Mouse (Mus musculus): Measurements from ENCODE around the gene Riox2. TPM values are rescaled to one million over a fixed set of nuclear protein-coding genes. Genes with fewer than 3 reads are reported as not detected.
"Not testable (repeated sequence)": the region's sequence is repeated elsewhere in the genome, so short reads cannot be mapped to it uniquely, and the experiment has no call there.

Gene Riox2
- polyA plus RNA-seq (2014; fragmentation: Nextera tagmentation; extraction: Ambion mirVana): 30.7 and 31.1 TPM in 2 replicates

GRCm38 (mm10) chr16:59471637-59472278, at the start of gene Riox2:
TSS of gene Riox2 (plus strand) at chr16:59471775.
- Histone ChIP-seq H3K9me3 (ENCODE audit: control insufficient read depth, low read length) (no peaks in the 10 kb centered on the region), H3K27ac (ENCODE audit: low read depth, low read length) (no peak within 1 kb of the TSS), H3K36me3 (ENCODE audit: control insufficient read depth, insufficient read depth, low read length) (no peaks in the 10 kb centered on the region)

GRCm38 (mm10) chr16:59427960-59428359, 43.6 kb upstream of the Riox2 start:
- Histone ChIP-seq H3K27me3 (ENCODE audit: control insufficient read depth, insufficient read depth, low read length) (no peaks in the 10 kb centered on the region), H3K4me2 (ENCODE audit: low read depth, low read length, severe bottlenecking) (no peak overlapping the region), H3K36me3 (ENCODE audit: control insufficient read depth, insufficient read depth, low read length) (no peaks in the 10 kb centered on the region), H3K27ac (ENCODE audit: low read depth, low read length) (no peak overlapping the region), H3K4me3 (ENCODE audit: low read depth, low read length) (no peak overlapping the region), H3K9ac (ENCODE audit: low read length) (no peak overlapping the region), H3K4me1 (replicated peaks; ENCODE audit: control insufficient read depth, insufficient read depth, low read length) (no peaks in the 10 kb centered on the region), H3K9me3 (ENCODE audit: control insufficient read depth, low read length) (no peaks in the 10 kb centered on the region)
- no peak for DNase-seq (ENCODE audit: low spot score)
- no peak for ATAC-seq (replicated peaks; ENCODE audit: low FRiP score)
- WGBS: 81% methylated on average over 7 of the region's 7 CpGs

More at GRCm38 (mm10) chr16:59471637-59472278, at the start of gene Riox2:
- DNase-seq (ENCODE audit: low spot score) (peak; percentile 91), ATAC-seq (replicated peaks; ENCODE audit: low FRiP score) (peak; percentile 97)
- peak within 1 kb of the TSS; percentile 55 for H3K4me3 ChIP-seq (ENCODE audit: low read depth, low read length)
- H3K4me1 ChIP-seq (replicated peaks; ENCODE audit: control insufficient read depth, insufficient read depth, low read length): no peaks in the 10 kb centered on the region
- H3K4me2 ChIP-seq (ENCODE audit: low read depth, low read length, severe bottlenecking): peak within 1 kb of the TSS; percentile 65
- peak within 1 kb of the TSS; percentile 60 for H3K9ac ChIP-seq (ENCODE audit: low read length)
- 1% methylated on average over 55 of the region's 56 CpGs for WGBS
- H3K27me3 ChIP-seq (ENCODE audit: control insufficient read depth, insufficient read depth, low read length): no peaks in the 10 kb centered on the region

GRCm38 (mm10) chr16:59433181-59433580, 38.4 kb upstream of the Riox2 start:
- Histone ChIP-seq H3K4me3 (ENCODE audit: low read depth, low read length) (no peak overlapping the region), H3K27ac (ENCODE audit: low read depth, low read length) (no peak overlapping the region), H3K27me3 (ENCODE audit: control insufficient read depth, insufficient read depth, low read length) (no peaks in the 10 kb centered on the region), H3K4me1 (replicated peaks; ENCODE audit: control insufficient read depth, insufficient read depth, low read length) (no peaks in the 10 kb centered on the region), H3K4me2 (ENCODE audit: low read depth, low read length, severe bottlenecking) (no peak overlapping the region), H3K9me3 (ENCODE audit: control insufficient read depth, low read length) (no peaks in the 10 kb centered on the region), H3K36me3 (ENCODE audit: control insufficient read depth, insufficient read depth, low read length) (no peaks in the 10 kb centered on the region), H3K9ac (ENCODE audit: low read length) (no peak overlapping the region)
- DNase-seq (ENCODE audit: low spot score): no peak
- no peak for ATAC-seq (replicated peaks; ENCODE audit: low FRiP score)
- WGBS: 79% methylated on average over 11 of the region's 11 CpGs

GRCm38 (mm10) chr16:59444880-59445559, 26.6 kb upstream of the Riox2 start:
- Histone ChIP-seq H3K4me1 (replicated peaks; ENCODE audit: control insufficient read depth, insufficient read depth, low read length) (no peaks in the 10 kb centered on the region), H3K27me3 (ENCODE audit: control insufficient read depth, insufficient read depth, low read length) (no peaks in the 10 kb centered on the region), H3K4me2 (ENCODE audit: low read depth, low read length, severe bottlenecking) (no peak overlapping the region), H3K36me3 (ENCODE audit: control insufficient read depth, insufficient read depth, low read length) (no peaks in the 10 kb centered on the region), H3K9me3 (ENCODE audit: control insufficient read depth, low read length) (no peaks in the 10 kb centered on the region), H3K4me3 (ENCODE audit: low read depth, low read length) (no peak overlapping the region), H3K27ac (ENCODE audit: low read depth, low read length) (no peak overlapping the region), H3K9ac (ENCODE audit: low read length) (no peak overlapping the region)
- DNase-seq (ENCODE audit: low spot score): no peak
- WGBS: 91% methylated on average over 7 of the region's 7 CpGs
- ATAC-seq (replicated peaks; ENCODE audit: low FRiP score): no peak

GRCm38 (mm10) chr16:59448181-59448580, 23.4 kb upstream of the Riox2 start:
- H3K9ac ChIP-seq (ENCODE audit: low read length): no peak overlapping the region
- no peaks in the 10 kb centered on the region for H3K27me3 ChIP-seq (ENCODE audit: control insufficient read depth, insufficient read depth, low read length)
- H3K36me3 ChIP-seq (ENCODE audit: control insufficient read depth, insufficient read depth, low read length): no peaks in the 10 kb centered on the region
- no peaks in the 10 kb centered on the region for H3K4me1 ChIP-seq (replicated peaks; ENCODE audit: control insufficient read depth, insufficient read depth, low read length)
- ATAC-seq (replicated peaks; ENCODE audit: low FRiP score) (no peak), DNase-seq (ENCODE audit: low spot score) (no peak)
- H3K4me2 ChIP-seq (ENCODE audit: low read depth, low read length, severe bottlenecking): no peak overlapping the region
- H3K9me3 ChIP-seq (ENCODE audit: control insufficient read depth, low read length): no peaks in the 10 kb centered on the region
- H3K27ac ChIP-seq (ENCODE audit: low read depth, low read length): no peak overlapping the region
- 74% methylated on average over 1 of the region's 1 CpGs for WGBS
- H3K4me3 ChIP-seq (ENCODE audit: low read depth, low read length): no peak overlapping the region

- DNase-seq (ENCODE audit: low spot score): no peak
- H3K4me1 ChIP-seq (replicated peaks; ENCODE audit: control insufficient read depth, insufficient read depth, low read length): no peaks in the 10 kb centered on the region
- no peak overlapping the region for H3K27ac ChIP-seq (ENCODE audit: low read depth, low read length)
- no peaks in the 10 kb centered on the region for H3K27me3 ChIP-seq (ENCODE audit: control insufficient read depth, insufficient read depth, low read length)
- no peak overlapping the region for H3K4me3 ChIP-seq (ENCODE audit: low read depth, low read length)
- H3K36me3 ChIP-seq (ENCODE audit: control insufficient read depth, insufficient read depth, low read length): no peaks in the 10 kb centered on the region
- H3K9ac ChIP-seq (ENCODE audit: low read length): no peak overlapping the region
- no peaks in the 10 kb centered on the region for H3K9me3 ChIP-seq (ENCODE audit: control insufficient read depth, low read length)
- H3K4me2 ChIP-seq (ENCODE audit: low read depth, low read length, severe bottlenecking): no peak overlapping the region
- ATAC-seq (replicated peaks; ENCODE audit: low FRiP score): no peak
These were observed 22.5 kb upstream of the Riox2 start for GRCm38 (mm10) chr16:59449092-59449491.

GRCm38 (mm10) chr16:59451813-59452212, 19.8 kb upstream of the Riox2 start:
- WGBS: 89% methylated on average over 5 of the region's 5 CpGs
- no peak overlapping the region for H3K9ac ChIP-seq (ENCODE audit: low read length)

GRCm38 (mm10) chr16:59459259-59459861, 12.2 kb upstream of the Riox2 start:
- H3K27me3 ChIP-seq (ENCODE audit: control insufficient read depth, insufficient read depth, low read length); H3K4me2 ChIP-seq (ENCODE audit: low read depth, low read length, severe bottlenecking); H3K4me3 ChIP-seq (ENCODE audit: low read depth, low read length); DNase-seq (ENCODE audit: low spot score); ATAC-seq (replicated peaks; ENCODE audit: low FRiP score); H3K4me1 ChIP-seq (replicated peaks; ENCODE audit: control insufficient read depth, insufficient read depth, low read length); H3K36me3 ChIP-seq (ENCODE audit: control insufficient read depth, insufficient read depth, low read length); H3K27ac ChIP-seq (ENCODE audit: low read depth, low read length); H3K9me3 ChIP-seq (ENCODE audit: control insufficient read depth, low read length); H3K9ac ChIP-seq (ENCODE audit: low read length): not testable (repeated sequence)
- 80% methylated on average over 5 of the region's 5 CpGs for WGBS

More at GRCm38 (mm10) chr16:59451813-59452212, 19.8 kb upstream of the Riox2 start:
- H3K4me3 ChIP-seq (ENCODE audit: low read depth, low read length): no peak overlapping the region
- ATAC-seq (replicated peaks; ENCODE audit: low FRiP score) (no peak), DNase-seq (ENCODE audit: low spot score) (no peak)
- H3K27me3 ChIP-seq (ENCODE audit: control insufficient read depth, insufficient read depth, low read length): no peaks in the 10 kb centered on the region
- H3K9me3 ChIP-seq (ENCODE audit: control insufficient read depth, low read length): no peaks in the 10 kb centered on the region
- H3K36me3 ChIP-seq (ENCODE audit: control insufficient read depth, insufficient read depth, low read length): no peaks in the 10 kb centered on the region
- no peak overlapping the region for H3K27ac ChIP-seq (ENCODE audit: low read depth, low read length)
- no peaks in the 10 kb centered on the region for H3K4me1 ChIP-seq (replicated peaks; ENCODE audit: control insufficient read depth, insufficient read depth, low read length)
- H3K4me2 ChIP-seq (ENCODE audit: low read depth, low read length, severe bottlenecking): no peak overlapping the region
